Mouse (Mus musculus) megakaryocyte, embryonic 14.5 days (primary cell): ENCODE results near the gene Aars2. TPM values are rescaled to one million over a fixed set of nuclear protein-coding genes. Genes with fewer than 3 reads are reported as not detected.

Source experiments
- H3K27me3 ChIP-seq: replicated peaks from 2 replicates; pipeline ENCODE3; 2012; ENCODE audit warnings: inconsistent platforms
- H3K36me3 ChIP-seq: replicated peaks from 2 replicates; pipeline ENCODE3; 2012; ENCODE audit warnings: low read length, inconsistent platforms, mixed read lengths
- H3K4me1 ChIP-seq: 2 replicates; pipeline ENCODE4 v1.6.1; 2012; ENCODE audit warnings: inconsistent platforms
- H3K4me3 ChIP-seq: replicated peaks from 2 replicates; pipeline ENCODE3; 2012; ENCODE audit warnings: moderate library complexity, mild to moderate bottlenecking, inconsistent platforms
- H3K9me3 ChIP-seq: 2 replicates; pipeline ENCODE4 v1.6.1; 2012; ENCODE audit warnings: inconsistent platforms
- FLI1 ChIP-seq: IDR thresholded peaks from 2 replicates; pipeline ENCODE4 v1.6.1; 2012; ENCODE audit warnings: low read length, inconsistent platforms, mixed read lengths
- GATA1 ChIP-seq: IDR thresholded peaks from 3 replicates; pipeline ENCODE4 v1.6.1; 2012; ENCODE audit warnings: mixed read lengths, low read length, inconsistent platforms, borderline replicate concordance
- polyA plus RNA-seq: library from polyadenylated mRNA; stranded (reverse); fragments of >175 nt; gene quantifications from 2 replicates; pipeline ENCODE4 v1.2.3, GENCODE M21; 2012; ENCODE audit warnings: low replicate concordance; ENCODE audit not compliant: insufficient read depth

Gene Aars2
- polyA plus RNA-seq, 1 experiment, result 19.9 TPM

GRCm38 (mm10) chr17:45547461-45548190 lies 41.0 kb downstream of the Aars2 start:
- no peaks in the 10 kb centered on the region for H3K9me3 ChIP-seq
- H3K4me3 ChIP-seq, result no peak overlapping the region
- TF ChIP-seq FLI1 (no peak), GATA1 (no peak)
- H3K4me1 ChIP-seq, result peaks cover 79% of the 10 kb centered on the region
- no peaks in the 10 kb centered on the region for H3K36me3 ChIP-seq
- peaks cover 86% of the 10 kb centered on the region for H3K27me3 ChIP-seq

GRCm38 (mm10) chr17:45548541-45549512 lies 42.2 kb downstream of the Aars2 start:
- peaks cover 86% of the 10 kb centered on the region for H3K4me1 ChIP-seq
- peak overlapping the region; percentile 89 for H3K4me3 ChIP-seq
- H3K36me3 ChIP-seq, result no peaks in the 10 kb centered on the region
- TF ChIP-seq FLI1 (no peak), GATA1 (no peak)
- H3K9me3 ChIP-seq, result no peaks in the 10 kb centered on the region
- peaks cover 75% of the 10 kb centered on the region for H3K27me3 ChIP-seq

GRCm38 (mm10) chr17:45549617-45550181 lies 43.1 kb downstream of the Aars2 start, which contains the start of gene Tmem151b:
Tmem151b (minus strand) TSS chr17:45549677.
- Histone ChIP-seq H3K27me3 (peaks cover 66% of the 10 kb centered on the region), H3K4me3 (peak within 1 kb of the TSS; percentile 89)

GRCm38 (mm10) chr17:45550253-45550652 lies 43.6 kb downstream of the Aars2 start:
- Histone ChIP-seq H3K9me3 (no peaks in the 10 kb centered on the region), H3K4me1 (peaks cover 86% of the 10 kb centered on the region), H3K36me3 (no peaks in the 10 kb centered on the region), H3K4me3 (peak overlapping the region; percentile 78), H3K27me3 (peaks cover 61% of the 10 kb centered on the region)
- TF ChIP-seq FLI1 (no peak), GATA1 (no peak)

More at GRCm38 (mm10) chr17:45549617-45550181, 43.1 kb downstream of the Aars2 start, which contains the start of gene Tmem151b:
- no peaks in the 10 kb centered on the region for H3K9me3 ChIP-seq
- H3K36me3 ChIP-seq, result no peaks in the 10 kb centered on the region
- H3K4me1 ChIP-seq, result peaks cover 86% of the 10 kb centered on the region
- no peak for TF ChIP-seq GATA1
- no peak for TF ChIP-seq FLI1

GRCm38 (mm10) chr17:45551249-45551796 lies 44.7 kb downstream of the Aars2 start:
- peaks cover 50% of the 10 kb centered on the region for H3K27me3 ChIP-seq

GRCm38 (mm10) chr17:45551816-45552451 lies 45.3 kb downstream of the Aars2 start:
- TF ChIP-seq GATA1 (no peak; the same call in 2 of the 3 replicates), FLI1 (no peak)
- peaks cover 89% of the 10 kb centered on the region for H3K4me1 ChIP-seq
- peak overlapping the region; percentile 80 for H3K4me3 ChIP-seq
- H3K36me3 ChIP-seq, result no peaks in the 10 kb centered on the region
- no peaks in the 10 kb centered on the region for H3K9me3 ChIP-seq
- H3K27me3 ChIP-seq, result peaks cover 44% of the 10 kb centered on the region

More at GRCm38 (mm10) chr17:45551249-45551796, 44.7 kb downstream of the Aars2 start:
- no peaks in the 10 kb centered on the region for H3K36me3 ChIP-seq
- TF ChIP-seq GATA1, result no peak
- TF ChIP-seq FLI1, result no peak
- no peaks in the 10 kb centered on the region for H3K9me3 ChIP-seq
- no peak overlapping the region for H3K4me3 ChIP-seq
- H3K4me1 ChIP-seq, result peaks cover 87% of the 10 kb centered on the region

GRCm38 (mm10) chr17:45553065-45553464 lies 46.4 kb downstream of the Aars2 start:
- Histone ChIP-seq H3K9me3 (no peaks in the 10 kb centered on the region), H3K27me3 (peaks cover 43% of the 10 kb centered on the region), H3K4me1 (peaks cover 97% of the 10 kb centered on the region)

GRCm38 (mm10) chr17:45554420-45554819 lies 47.8 kb downstream of the Aars2 start:
- peaks cover 38% of the 10 kb centered on the region for H3K27me3 ChIP-seq
- H3K4me1 ChIP-seq, result peaks cover 96% of the 10 kb centered on the region
- no peaks in the 10 kb centered on the region for H3K9me3 ChIP-seq
- H3K4me3 ChIP-seq, result peak overlapping the region; percentile 46
- TF ChIP-seq GATA1 (no peak), FLI1 (no peak)
- H3K36me3 ChIP-seq, result peaks cover 16% of the 10 kb centered on the region

More at GRCm38 (mm10) chr17:45553065-45553464, 46.4 kb downstream of the Aars2 start:
- H3K4me3 ChIP-seq, result peak overlapping the region; percentile 1
- H3K36me3 ChIP-seq, result peaks cover 3% of the 10 kb centered on the region
- TF ChIP-seq FLI1, result no peak

GRCm38 (mm10) chr17:45555452-45556106 lies 48.9 kb downstream of the Aars2 start, which contains the start of gene Nfkbie:
Nfkbie (plus strand) TSS chr17:45555703.
- Histone ChIP-seq H3K36me3 (peaks cover 26% of the 10 kb centered on the region), H3K4me1 (peaks cover 89% of the 10 kb centered on the region), H3K4me3 (peak within 1 kb of the TSS; percentile 96), H3K9me3 (no peaks in the 10 kb centered on the region), H3K27me3 (peaks cover 35% of the 10 kb centered on the region)
- TF ChIP-seq GATA1 (no peak), FLI1 (no peak)
